Mouse (Mus musculus) adipose tissue, adult 10 weeks (tissue): ENCODE measurements around the gene Gm5965. TPM values are rescaled to one million over a fixed set of nuclear protein-coding genes. Genes with fewer than 3 reads are reported as not detected.

Experiments used
- polyA plus RNA-seq: library from polyadenylated mRNA; stranded (reverse); fragments of 350-450 nt; fragmentation: Illumina TruSeq; extraction: RNeasy Lipid Tissue Mini Kit (QIAGEN cat#74804); gene quantifications from one replicate; pipeline ENCODE4 v1.2.3, GENCODE M21; 2014; ENCODE audit warnings: low read depth, low replicate concordance

The Gm5965 gene
- not detected for polyA plus RNA-seq

GRCm38 (mm10) chr16:88777596-88777995 lies at the start of gene Gm5965:
Gene Gm5965, plus strand, starts transcription at chr16:88777896.

GRCm38 (mm10) chr16:88728812-88729275 lies 48.9 kb upstream of the Gm5965 start, which contains the start of gene Krtap13-1:
Gene Krtap13-1, plus strand, starts transcription at chr16:88728862.

GRCm38 (mm10) chr16:88751535-88751934 lies 26.2 kb upstream of the Gm5965 start, which contains the start of gene Krtap13:
Gene Krtap13, minus strand, starts transcription at chr16:88751635.

GRCm38 (mm10) chr16:88758547-88758946 lies 19.1 kb upstream of the Gm5965 start, which contains the start of gene 2310034C09Rik:
Gene 2310034C09Rik, plus strand, starts transcription at chr16:88758847.

GRCm38 (mm10) chr16:88774106-88774505 lies 3.6 kb upstream of the Gm5965 start, which contains the start of gene 2310057N15Rik:
Gene 2310057N15Rik, minus strand, starts transcription at chr16:88774206.

GRCm38 (mm10) chr16:88811827-88812226 lies 34.1 kb downstream of the Gm5965 start, which contains the start of gene Gm20741:
Gene Gm20741, minus strand, starts transcription at chr16:88812220.

GRCm38 (mm10) chr16:88820066-88820465 lies 42.4 kb downstream of the Gm5965 start, which contains the start of gene Krtap15:
Gene Krtap15, plus strand, starts transcription at chr16:88820215.

GRCm38 (mm10) chr16:88826095-88826652 lies 48.5 kb downstream of the Gm5965 start, which contains the start of gene Krtap14:
Gene Krtap14, minus strand, starts transcription at chr16:88826145.

Other genes starting within 250 kb of the Gm5965 start
- gene Cldn8, start 214.7 kb upstream of the Gm5965 start, polyA plus RNA-seq = 46.2 TPM
- not detected for gene Krtap24-1, start 165.6 kb upstream of the Gm5965 start, polyA plus RNA-seq
- gene 2310079G19Rik, start 150.2 kb upstream of the Gm5965 start, polyA plus RNA-seq = not detected
- gene Krtap26-1, start 130.1 kb upstream of the Gm5965 start, polyA plus RNA-seq = not detected
- not detected for gene Krtap27-1, start 106.2 kb upstream of the Gm5965 start, polyA plus RNA-seq
- gene 2310061N02Rik, start 69.9 kb upstream of the Gm5965 start, polyA plus RNA-seq = not detected
- not detected for gene Krtap13-1, start 49.0 kb upstream of the Gm5965 start, polyA plus RNA-seq
- not detected for gene Krtap13, start 26.3 kb upstream of the Gm5965 start, polyA plus RNA-seq
- gene 2310034C09Rik, start 19.0 kb upstream of the Gm5965 start, polyA plus RNA-seq = not detected
- not detected for gene 2310057N15Rik, start 3.7 kb upstream of the Gm5965 start, polyA plus RNA-seq
- gene Gm20741, start 34.3 kb downstream of the Gm5965 start, polyA plus RNA-seq = not detected
- not detected for gene Krtap15, start 42.3 kb downstream of the Gm5965 start, polyA plus RNA-seq
- gene Krtap14, start 48.2 kb downstream of the Gm5965 start, polyA plus RNA-seq = not detected
- gene Krtap19-1, start 91.5 kb downstream of the Gm5965 start, polyA plus RNA-seq = not detected
- gene Krtap19-2, start 96.4 kb downstream of the Gm5965 start, polyA plus RNA-seq = not detected
- not detected for gene Krtap19-3, start 100.1 kb downstream of the Gm5965 start, polyA plus RNA-seq
- gene Krtap19-4, start 107.2 kb downstream of the Gm5965 start, polyA plus RNA-seq = not detected
- gene Krtap19-5, start 118.6 kb downstream of the Gm5965 start, polyA plus RNA-seq = not detected
- not detected for gene Krtap19-9b, start 154.4 kb downstream of the Gm5965 start, polyA plus RNA-seq
- not detected for gene Krtap16-3, start 185.0 kb downstream of the Gm5965 start, polyA plus RNA-seq
- not detected for gene Krtap22-2, start 232.9 kb downstream of the Gm5965 start, polyA plus RNA-seq
- not detected for gene Gm10229, start 237.4 kb downstream of the Gm5965 start, polyA plus RNA-seq